26 mouse cellular contexts compared by ENCODE assay signal in the genomic region with DNA sequence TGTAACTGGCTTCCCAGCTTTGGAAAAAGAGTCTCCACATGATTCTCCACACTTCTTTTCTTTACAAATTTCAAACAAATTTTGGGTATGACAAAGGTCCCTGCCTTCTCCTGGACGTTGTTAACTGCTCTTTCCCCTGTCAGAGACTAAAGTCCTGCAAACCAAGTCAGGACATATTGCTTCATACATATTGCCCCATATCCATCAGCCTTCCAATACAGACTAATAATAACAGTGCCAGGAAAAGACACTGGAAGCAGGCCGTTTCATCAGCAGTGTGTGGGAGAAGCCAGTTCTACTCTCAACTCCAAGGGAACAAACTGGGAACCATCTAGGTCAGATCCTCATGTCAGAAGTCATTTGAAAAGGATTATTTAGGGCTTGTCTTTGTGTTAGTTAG.
"Had no signal": no experiment of that assay in that cellular context is flagged by ENCODE, and none has a peak within 500 bp of the region (broad histone marks: within the 10 kb centered on the region; RNA-seq: fewer than 3 reads in every experiment).

No protein-coding gene starts in this region.

- H3K9ac ChIP-seq: heart, embryonic 13.5 days; heart, embryonic 15.5 days; hindbrain, embryonic 13.5 days; hindbrain, embryonic 15.5 days; limb, embryonic 13.5 days; limb, embryonic 15.5 days; liver, embryonic 13.5 days; liver, embryonic 15.5 days had no signal

- H3K27ac ChIP-seq: gastrocnemius, adult 2 months; heart, adult 2 months; heart, embryonic 13.5 days; heart, embryonic 15.5 days; hindbrain, embryonic 13.5 days; hindbrain, embryonic 15.5 days; hindbrain, postnatal 0 days; layer of hippocampus, adult 2 months; left cerebral cortex, adult 2 months; limb, embryonic 13.5 days; limb, embryonic 15.5 days; liver, embryonic 13.5 days; liver, embryonic 15.5 days had no signal

- H3K4me2 ChIP-seq: heart, embryonic 11.5 days; heart, embryonic 13.5 days; heart, embryonic 15.5 days; hindbrain, embryonic 13.5 days; hindbrain, embryonic 15.5 days; limb, embryonic 13.5 days; limb, embryonic 15.5 days; liver, embryonic 13.5 days; liver, embryonic 15.5 days had no signal

- ATAC-seq: hindbrain, postnatal 0 days; intestine, embryonic 16.5 days had no signal

- H3K4me1 ChIP-seq: heart, embryonic 13.5 days; heart, embryonic 15.5 days; hindbrain, embryonic 13.5 days; hindbrain, embryonic 15.5 days; limb, embryonic 13.5 days; limb, embryonic 15.5 days; liver, embryonic 13.5 days; liver, embryonic 15.5 days had no signal

- H3K4me3 ChIP-seq: gastrocnemius, adult 2 months; heart, adult 2 months; heart, embryonic 13.5 days; heart, embryonic 15.5 days; hindbrain, embryonic 13.5 days; hindbrain, embryonic 15.5 days; layer of hippocampus, adult 2 months; left cerebral cortex, adult 2 months; limb, embryonic 13.5 days; limb, embryonic 15.5 days; liver, embryonic 13.5 days; liver, embryonic 15.5 days had no signal

- DNase-seq: gastrocnemius, adult 2 months; gastrocnemius, postnatal 10 days; gastrocnemius, postnatal 25 days; heart, adult 11 months; heart, adult 2 months; heart, postnatal 14 days; heart, postnatal 36 days; kidney, adult 11 months; kidney, adult 2 months; kidney, adult 9 months; kidney, postnatal 10 days; kidney, postnatal 25 days; kidney, postnatal 4 days; liver, embryonic 13.5 days had no signal

- H3K9me3 ChIP-seq: heart, embryonic 13.5 days; heart, embryonic 15.5 days; hindbrain, embryonic 13.5 days; hindbrain, embryonic 15.5 days; limb, embryonic 13.5 days; limb, embryonic 15.5 days; liver, embryonic 13.5 days; liver, embryonic 15.5 days had no signal

- H3K27me3 ChIP-seq: heart, embryonic 13.5 days; heart, embryonic 15.5 days; hindbrain, embryonic 13.5 days; hindbrain, embryonic 15.5 days; limb, embryonic 13.5 days; limb, embryonic 15.5 days; liver, embryonic 13.5 days; liver, embryonic 15.5 days had no signal

- H3K36me3 ChIP-seq: heart, embryonic 13.5 days; heart, embryonic 15.5 days; hindbrain, embryonic 13.5 days; hindbrain, embryonic 15.5 days; limb, embryonic 13.5 days; limb, embryonic 15.5 days; liver, embryonic 13.5 days; liver, embryonic 15.5 days had no signal
